Mouse (Mus musculus) cerebellum, postnatal 4 days (tissue): ENCODE measurements around the gene Klhdc8a.
A peak's percentile ranks its signal among the peaks of the same experiment; 100 is the strongest.

Experiments
- DNase-seq, 2 experiments: peaks; one replicate each; pipeline ENCODE4 v3.0.0; 2022; ENCODE audit warnings: low spot score in 2 of 2, mixed read lengths in 1 of 2

Gene Klhdc8a

DNA sequence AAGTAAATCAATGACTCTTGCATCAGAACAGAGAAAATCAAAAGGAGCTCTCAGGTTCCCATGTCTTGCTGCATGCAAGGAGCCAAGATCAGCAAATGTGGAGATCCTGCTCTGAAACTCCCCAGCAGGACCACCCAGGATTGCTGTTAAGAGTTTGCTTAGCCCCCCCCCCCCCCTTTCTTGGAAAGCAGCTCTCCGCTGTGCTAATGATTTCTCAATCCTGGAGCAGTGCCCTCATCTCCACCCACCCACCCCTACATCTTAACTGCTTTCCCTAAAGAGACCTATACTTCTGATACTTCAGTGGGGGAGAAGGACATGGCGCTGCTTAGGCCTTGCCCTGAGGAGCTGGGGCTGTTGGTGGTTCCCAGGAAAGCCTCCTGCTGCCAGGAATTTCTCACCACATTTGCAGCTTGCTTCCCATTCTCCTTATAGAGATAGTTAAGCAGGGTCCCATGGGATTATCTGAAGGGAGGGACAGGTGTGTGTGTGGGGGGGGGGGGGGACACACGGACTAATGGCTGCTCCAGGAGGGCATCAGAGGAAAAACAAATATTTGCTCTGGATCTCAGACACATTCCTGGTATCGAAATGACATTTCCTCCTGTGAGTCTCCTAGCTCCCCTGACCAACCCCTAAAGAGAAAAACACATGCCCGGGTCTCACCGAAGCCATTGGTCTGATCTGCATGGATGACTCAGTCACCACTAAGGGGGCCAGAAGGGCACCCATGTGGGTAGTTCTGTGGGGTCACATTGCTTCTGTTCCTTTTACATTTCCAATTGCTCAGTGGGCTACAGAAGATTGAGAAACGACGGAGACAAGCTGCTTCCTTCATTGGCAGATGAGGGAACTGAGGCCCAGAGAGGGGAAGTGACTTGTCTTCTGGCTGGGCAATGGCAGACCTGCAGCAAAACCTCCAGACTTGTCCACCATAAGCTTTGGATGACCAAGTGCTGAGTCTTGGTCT is 19.8 kb downstream of the Klhdc8a start:
- no peak for DNase-seq

DNA sequence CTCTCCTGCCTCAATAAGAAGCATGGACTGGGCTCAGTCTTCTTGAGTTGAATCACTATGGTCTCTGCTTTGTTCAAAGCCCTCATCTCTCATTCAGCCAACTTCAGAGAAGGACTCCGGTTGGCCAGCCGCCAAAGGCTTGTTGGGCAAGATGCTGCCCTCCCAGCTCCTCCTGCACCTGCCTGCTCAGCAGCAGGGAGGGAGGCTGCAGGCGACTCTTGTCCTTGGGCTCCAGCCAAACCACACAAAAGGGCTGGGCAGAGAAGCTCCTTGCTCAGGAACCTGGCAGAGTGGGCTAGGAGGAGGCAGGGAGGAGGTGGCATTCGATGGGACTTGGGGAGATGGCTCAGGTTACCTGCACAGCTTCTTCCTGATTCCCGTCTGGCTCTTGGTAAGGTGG is 20.8 kb downstream of the Klhdc8a start:
- DNase-seq, result peak; percentile 51 to 76

DNA sequence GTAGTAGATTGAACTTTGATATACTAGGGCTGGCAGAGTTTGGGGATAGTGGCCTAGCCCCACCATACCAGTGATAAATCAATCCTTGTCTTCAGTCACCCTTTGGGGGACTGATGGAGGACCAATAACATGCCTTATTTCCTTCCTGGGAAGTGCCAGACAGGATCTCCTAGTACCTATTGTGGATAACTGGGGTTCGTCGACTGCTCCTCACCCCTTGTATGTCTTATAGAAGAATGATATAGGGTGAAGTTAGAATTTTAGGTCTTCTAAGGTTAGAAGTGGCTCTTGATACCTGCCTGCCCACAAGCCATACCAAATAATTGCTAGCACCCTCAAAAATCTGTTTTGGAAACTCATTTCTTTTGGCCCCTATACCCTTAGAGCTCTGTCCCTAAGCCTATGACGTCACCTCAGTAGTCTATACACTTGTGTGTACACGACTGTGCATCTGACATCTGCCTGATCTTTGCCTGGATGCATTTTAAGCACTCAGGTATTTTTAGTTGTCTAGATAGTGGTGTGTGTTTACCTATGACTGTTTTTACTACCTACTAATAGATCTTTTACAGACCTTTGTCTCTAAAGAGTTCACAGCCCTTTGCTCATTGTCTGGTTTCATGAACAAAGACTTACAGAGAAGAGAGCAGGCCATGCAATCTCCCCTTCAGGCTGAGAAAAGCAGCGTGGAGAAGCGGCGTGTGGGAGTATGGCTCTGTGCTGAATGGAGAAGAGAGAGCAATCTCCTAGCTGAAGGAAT is 23.6 kb downstream of the Klhdc8a start:
- no peak for DNase-seq

DNA sequence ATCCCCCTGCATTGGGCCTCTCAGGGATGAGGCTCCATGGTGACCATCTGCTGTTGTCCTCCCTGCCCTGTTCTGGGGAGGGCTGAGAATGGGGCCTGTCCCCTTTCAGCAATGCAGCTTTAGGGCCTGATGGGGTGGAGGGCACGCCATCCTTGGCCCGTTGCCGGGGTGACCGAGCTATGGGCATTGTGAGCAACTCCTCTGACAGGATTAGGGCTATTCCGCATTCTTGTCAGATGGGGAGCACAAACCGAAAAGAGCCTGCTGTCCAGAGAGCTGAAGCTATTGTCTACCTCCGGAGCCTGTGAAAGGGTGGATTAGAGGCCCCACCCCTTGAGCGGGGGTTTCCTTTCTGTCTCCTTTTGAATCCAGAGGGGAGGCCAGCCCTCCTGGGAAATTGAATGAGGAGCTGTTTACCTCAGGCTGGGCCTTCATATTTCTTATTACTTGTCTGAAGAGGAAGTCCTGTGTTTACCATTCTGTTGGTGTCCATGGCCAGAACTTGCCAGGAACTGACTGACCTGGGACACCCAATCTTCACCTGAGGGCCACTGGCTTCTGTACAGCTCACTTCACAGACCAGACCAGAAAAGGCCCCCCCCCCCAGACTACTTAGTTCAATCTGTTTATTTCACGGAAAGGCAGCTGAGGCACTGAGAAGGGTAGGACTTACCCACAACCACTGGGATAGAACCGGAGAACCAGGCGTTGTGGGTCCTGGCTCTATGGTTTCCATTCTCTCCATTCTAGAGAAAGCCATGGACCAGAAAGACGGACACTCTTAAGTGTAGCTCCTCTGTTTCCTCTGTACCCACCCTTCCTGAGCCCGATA is 24.5 kb downstream of the Klhdc8a start:
- peak; percentile 46 to 82 for DNase-seq

DNA sequence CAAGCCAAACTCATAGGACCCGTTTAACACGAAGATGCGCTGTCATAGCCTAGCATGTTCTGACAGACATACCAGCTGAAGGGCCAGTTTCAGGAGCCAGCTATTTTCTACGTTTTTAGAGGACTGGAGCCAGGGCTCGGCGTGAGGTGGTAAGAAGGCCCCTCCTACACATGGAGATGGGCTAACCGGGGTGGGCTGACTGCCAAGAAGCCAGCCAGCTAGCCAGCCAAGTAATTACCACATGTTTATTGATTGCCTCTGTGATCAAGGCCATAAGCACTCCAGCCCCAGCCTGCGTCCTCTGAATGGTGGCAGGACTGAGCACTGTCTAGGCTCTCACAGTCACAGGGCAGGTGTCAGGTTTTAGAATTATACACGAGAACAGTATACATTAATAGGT is 28.4 kb downstream of the Klhdc8a start:
- peak in 1 of 2 experiments; percentile 67 for DNase-seq

DNA sequence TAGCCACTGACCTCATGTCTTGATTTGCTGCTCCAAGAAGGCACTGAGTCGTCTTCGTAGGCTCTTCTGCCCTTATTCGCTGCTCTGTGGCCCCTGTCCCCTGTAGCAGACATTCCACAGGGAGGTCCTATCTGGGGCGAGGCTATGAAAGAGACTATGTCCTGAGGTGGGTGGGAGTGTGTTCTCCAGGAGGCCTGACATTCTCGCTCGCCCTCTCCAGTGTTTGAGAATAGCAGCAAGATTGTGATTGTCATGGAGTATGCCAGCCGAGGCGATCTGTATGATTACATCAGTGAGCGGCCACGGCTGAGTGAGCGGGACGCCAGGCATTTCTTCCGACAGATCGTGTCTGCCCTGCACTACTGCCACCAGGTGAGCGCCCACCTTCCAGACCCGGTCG is 29.1 kb downstream of the Klhdc8a start:
- no peak for DNase-seq

DNA sequence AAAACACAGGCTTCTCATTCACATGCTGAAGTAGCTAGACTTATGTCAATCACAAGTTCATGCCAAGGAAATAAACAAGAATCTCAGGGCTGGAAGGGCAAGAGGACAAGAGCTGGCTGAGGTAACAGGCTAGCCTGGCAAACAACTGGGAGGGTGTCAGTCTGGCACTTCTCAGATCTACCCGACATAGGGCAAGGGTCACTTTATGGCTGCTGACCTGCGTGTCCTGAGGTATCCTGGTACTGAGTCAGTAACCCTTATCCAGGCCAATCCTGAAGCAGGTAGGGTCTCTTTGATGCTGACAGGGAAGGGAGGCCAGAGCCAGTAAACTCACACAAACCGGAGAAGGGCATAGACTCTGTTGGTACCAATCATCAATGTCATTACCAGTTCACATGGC is 30.1 kb downstream of the Klhdc8a start:
- DNase-seq, result no peak

DNA sequence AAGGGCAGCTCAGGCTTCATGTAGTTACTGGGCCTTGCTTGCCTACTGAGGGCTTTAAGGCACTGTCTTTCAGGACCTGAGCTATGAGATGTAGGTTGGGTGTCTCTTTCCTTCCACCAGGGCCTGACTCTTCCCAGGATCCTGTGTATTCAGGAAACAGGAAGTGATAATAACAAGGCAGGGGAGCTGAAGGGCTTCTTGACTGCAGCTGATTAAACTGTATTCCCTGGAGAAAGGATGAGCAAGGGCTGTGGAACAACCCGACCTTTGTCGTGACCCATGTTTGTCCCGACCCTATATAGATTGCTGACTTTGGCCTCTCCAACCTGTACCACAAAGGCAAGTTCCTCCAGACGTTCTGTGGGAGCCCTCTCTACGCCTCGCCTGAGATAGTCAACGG is 31.2 kb downstream of the Klhdc8a start:
- no peak for DNase-seq

DNA sequence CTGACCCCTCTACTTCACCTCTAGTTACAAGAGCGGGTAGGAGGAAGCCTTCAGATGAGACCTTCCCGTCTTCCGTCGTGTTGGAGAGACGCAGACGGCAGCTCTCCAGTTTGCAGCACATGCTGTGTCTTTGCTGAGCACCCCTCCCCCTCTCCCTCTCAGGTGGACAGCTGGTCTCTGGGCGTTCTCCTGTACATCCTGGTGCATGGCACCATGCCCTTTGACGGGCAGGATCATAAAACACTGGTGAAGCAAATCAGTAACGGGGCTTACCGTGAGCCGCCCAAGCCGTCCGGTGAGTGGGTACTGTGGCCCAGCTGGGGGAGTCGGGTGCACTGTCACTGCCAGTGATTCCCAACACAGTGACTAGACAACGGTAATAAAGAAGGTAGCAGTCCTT is 32.0 kb downstream of the Klhdc8a start:
- DNase-seq, result no peak

DNA sequence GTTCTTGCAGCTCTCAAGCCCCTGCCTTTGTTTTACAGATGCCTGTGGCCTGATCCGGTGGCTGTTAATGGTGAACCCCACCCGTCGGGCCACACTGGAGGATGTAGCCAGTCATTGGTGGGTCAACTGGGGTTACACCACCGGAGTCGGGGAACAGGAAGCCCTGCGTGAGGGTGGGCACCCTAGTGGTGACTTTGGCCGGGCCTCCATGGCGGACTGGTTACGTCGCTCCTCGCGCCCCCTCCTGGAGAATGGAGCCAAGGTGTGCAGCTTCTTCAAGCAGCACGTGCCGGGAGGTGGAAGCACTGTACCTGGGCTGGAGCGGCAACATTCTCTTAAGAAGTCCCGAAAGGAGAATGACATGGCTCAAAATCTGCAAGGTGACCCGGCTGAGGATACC is 32.9 kb downstream of the Klhdc8a start:
- no peak for DNase-seq

DNA sequence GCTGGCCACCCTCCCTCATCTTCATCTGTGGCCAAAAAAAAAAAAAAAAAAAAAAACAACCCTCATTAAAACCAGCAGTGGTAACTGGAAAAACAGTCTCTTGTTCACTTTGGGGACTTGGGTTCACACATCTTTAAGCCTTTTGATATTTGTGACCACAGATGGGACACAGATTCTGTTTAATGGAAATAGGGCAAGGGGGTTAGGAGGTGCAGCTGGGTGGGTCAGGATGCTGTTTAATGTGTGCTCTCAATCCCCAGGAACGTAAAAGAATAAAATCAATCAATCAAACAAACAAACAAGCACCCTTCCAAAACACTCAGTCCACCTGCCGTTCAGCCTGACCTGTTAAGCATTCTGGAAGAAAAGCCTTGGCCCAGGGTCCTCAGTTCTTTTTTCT is 34.8 kb downstream of the Klhdc8a start:
- no peak for DNase-seq

DNA sequence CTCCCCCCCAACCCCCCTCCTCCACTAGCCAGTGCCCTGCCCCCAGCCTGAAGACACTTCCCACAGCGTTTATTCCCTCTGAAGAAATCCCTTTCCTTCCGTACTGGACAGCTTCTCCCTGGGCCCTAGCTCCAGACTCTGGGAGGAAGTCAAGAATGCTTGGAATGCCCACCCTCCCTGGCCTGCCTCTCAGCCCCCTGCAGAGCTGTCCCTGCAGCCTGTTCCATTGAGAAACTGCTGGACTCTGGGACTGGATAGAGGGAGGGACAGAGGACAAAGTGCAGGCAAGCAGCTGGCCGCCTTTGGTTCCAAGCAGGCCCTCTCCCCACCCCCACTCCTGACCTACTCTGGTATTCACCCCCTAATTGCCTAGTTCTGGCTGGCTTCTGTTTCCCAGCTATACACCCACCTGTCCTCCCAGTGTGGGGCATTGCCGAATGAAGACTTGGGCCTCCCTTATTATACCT is 35.3 kb downstream of the Klhdc8a start:
- DNase-seq, result no peak

DNA sequence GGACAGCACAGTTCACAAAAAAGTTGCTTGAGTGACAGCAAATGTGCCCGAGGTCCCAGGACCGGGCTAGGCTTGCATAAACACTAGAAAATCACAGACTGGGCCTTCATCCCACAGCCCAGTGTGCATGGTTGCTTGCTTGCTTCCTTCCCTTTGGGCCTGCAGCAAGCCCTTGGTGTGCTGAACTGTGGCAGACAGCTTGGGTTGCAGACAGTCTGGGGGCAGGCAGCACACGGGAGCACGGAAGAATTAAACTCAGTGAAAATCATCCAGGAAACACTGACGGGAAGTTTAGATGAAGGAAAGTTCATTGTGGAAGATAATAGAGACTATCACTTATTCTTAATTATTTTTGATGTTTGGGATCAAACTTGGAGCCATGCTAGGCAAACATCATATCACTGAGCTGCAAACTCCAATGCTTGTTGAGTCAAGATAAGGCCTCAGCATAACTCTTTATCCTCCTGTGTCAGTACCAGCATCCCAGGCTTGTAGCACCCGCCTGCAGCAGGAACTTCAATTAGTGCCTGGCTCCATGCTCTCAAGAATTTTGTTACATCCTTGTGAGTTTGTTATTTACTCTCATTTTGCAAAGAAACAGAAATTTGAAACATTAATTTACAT is 35.9 kb downstream of the Klhdc8a start:
- no peak for DNase-seq

DNA sequence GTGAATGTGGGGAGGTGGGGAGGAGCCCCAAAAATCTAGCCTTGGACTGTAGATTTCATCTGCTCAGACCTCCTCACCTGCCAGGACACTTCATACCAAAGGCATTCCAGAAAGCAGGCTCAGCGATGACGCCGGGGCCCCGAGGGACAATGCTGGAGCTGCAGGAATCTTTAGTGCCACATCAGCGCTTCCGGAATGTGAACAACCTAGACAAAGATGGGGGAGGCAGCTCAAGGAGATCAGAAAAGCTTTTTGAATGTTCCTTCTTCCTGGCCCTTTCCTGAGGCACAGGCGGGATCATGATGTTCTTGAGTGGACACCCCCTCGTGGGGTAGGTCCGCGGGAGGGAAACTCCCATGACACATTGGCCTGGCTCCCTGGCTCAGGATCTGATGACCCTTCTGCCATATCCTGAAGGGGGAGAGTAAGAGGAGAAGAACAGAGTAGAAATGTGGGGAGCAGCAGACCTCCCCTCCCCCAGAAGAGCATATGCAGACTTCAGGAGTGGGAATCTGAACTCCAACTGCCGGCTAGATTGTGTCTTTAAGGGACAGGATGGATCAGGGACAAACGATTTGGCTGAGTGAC is 37.0 kb downstream of the Klhdc8a start:
- no peak for DNase-seq

DNA sequence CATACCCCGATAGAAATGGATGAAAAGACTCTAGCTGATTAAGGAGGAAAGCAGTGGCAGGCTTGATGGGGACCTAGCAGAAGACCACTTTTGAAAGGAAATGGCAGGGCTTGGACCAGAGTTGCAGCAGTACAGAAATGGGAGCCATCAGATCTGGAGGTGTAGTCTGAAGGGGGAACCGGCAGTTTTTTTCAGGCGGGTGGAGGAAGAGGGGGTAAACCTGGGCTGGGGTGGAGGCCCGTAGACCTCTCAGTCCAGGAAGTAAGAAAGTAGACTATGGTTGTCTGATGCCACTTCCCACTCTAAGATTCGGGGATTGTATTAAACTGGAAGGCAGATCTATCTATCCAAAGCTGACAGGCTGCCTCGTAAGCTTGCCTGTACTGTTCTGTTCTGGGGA is 38.5 kb downstream of the Klhdc8a start:
- DNase-seq, result no peak

DNA sequence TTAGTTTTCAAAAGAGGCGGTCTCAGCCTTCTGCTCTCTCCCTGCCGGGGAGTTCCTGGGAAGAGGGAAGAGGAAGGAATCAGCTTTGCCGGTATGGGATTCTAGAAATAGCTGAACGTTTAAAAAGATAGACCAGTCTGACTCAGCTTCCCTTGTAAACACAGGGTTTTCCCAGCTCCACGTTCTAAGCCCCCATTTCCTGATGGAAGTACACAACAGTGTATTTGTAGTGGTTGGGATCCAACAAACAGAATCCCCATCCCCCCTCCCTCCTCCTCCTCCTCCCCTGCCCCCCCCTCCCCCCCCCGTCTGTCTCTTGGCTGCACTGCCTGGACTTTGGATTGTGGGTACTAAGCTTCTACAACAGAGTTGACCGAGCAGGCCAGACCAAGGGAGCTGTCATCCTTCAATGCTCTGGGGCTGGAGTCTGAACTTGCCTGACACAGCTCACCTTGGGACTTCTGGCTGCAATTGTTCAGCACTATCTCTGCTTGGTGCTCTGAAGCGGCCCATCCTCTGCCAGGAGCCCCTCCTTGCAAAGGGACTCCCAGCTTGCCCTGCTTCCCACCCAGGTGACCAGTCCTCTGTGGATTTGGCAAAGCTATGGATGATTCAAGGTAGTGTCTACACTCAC is 39.7 kb downstream of the Klhdc8a start:
- DNase-seq, result no peak

DNA sequence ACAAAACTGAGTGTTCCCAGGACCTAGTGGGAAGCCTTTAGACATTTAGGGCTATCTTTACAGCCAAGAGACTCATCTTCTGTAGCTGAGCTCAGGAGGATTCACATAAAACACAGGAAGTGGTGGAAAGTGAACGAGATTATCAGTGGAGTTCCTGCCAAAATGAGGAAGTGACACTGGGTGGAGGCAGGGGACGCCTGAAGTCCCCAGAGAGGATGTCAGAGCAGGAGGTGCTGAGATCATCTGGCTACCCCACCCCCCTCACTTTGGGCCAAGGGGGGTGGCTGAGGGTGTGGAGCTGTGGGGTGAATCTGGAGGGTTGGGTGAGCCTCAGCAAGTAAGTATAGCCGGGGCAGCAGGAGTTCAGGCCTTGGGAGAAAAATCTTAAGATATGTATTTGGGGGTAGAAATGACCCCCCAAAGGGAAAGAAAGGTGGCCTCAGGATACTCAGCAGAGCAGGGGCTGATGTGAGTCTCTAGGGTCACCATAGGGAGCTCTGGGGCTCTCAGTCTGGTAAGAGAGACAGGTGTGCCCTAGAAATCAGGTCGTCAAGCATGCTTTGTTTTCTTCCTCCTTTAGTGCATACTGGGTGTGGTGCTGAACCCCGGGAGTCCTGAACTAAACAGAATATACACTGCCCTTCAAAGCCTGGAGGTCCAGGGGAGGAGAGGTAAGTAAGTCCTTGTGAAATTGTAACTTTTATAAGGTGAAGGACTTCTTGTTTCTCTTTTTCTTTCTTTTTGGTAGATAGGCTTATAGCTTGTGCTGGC is 43.5 kb downstream of the Klhdc8a start:
- DNase-seq, result no peak

DNA sequence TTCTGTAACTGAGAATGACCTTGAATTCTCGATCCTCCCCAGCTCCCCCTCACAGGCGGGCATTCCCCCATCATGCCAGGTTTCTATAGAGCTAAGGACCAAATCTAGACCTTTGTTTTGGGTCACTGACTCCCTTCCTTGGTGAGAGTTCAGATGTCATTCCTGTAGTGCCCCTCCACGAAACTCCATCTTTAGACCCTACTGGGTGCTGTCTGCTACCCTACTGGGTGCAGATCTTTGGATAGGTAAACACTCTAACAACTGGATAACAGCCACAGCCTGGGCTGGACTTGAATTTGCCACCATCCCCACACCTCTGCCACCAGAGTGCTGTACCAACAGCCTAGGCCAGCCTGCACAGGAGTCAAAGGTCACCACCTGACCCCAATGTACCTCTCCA is 44.1 kb downstream of the Klhdc8a start:
- DNase-seq, result no peak

DNA sequence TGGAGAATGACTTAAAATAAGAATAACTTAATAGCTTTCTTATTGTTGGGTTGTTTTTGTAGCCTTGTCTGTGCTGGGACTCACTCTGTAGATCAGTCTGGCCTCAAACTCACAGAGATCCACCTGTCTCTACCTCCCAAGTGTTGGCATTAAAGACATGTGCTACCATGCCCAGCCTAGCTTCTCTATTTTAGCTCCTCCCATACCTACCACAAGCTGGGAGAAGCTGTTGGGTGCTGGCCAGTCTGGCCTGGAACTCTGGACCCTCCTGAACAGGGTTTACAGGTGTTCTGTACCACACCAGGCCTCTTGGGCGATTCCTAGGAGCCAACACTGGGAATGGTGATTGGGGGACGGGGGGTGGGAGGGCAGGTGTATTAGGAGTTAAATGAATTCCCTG is 44.8 kb downstream of the Klhdc8a start:
- DNase-seq, result no peak

DNA sequence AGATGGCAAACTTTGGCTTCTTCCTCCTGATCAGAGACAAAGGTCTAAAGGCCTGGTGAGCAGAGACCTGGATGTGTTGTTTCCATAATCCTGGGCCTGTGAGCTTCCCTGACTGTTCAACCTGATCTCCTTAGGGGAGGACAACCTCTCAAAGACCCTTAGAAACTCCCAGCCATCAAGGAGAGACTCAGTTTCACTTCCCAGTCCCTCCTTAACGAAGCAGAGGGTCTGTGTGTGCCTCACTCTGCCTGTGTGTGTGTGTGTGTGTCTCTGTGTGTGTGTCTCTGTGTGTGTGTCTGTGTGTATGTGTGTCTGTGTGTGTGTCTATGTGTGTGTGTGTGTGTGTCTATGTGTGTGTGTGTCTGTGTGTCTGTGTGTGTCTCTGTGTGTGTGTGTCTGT is 45.2 kb downstream of the Klhdc8a start:
- no peak for DNase-seq
